Comparison of ENCODE assay signal across 8 mouse cellular contexts in the genomic region with DNA sequence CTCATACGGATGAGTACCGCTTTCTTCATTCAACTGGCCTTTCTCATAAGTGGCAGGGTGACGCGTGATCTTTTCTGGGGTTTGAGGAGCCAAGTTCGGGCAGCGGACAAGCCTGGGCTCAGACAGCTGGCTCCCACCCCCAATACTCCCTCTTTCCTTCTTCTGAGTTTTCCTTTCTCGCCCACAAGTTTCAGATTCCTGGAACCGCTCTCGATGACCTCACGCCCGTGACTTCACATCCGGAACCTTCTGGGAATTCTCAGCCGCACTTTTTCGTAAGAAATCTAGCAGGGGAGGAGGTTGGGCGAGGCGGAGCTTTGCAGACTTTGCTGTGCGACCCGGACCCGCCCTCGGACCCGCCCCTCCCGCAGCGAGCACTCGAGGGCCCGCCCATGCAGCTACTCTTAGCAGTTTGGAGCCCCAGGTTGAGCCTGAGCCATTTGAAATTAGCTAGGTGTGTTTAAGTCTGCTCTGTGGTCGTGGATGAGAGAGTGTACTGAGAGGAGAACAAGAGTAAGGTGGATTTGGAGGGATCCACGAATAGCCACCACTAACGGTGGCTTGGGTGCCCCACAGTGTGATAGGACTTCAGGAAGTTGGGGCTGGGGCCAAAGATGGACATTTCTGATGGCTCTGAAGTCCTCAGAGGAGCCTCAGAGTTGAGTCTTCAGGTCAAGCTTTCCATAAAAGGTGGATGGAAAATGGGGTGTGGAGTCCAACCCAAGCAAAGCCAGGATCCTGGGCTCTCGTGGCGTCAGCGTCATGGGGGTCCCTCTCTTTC. TPM values are rescaled to one million over a fixed set of nuclear protein-coding genes. Genes with fewer than 3 reads are reported as not detected.
DNase-seq lines count a peak whose midpoint lies in the region; ATAC-seq and TF ChIP-seq lines count a peak whose summit lies in the region.

No protein-coding gene starts in this region.

- H3K4me2 ChIP-seq in heart, embryonic 14.5 days (ENCODE audit: low read length), result peak overlapping the region; percentile 81
- peak overlapping the region; percentile 78 for H3K4me2 ChIP-seq in kidney, embryonic 16.5 days (replicated peaks; ENCODE audit: low read depth, low read length)
- H3K4me2 ChIP-seq in lung, embryonic 15.5 days, result peak overlapping the region; percentile 65

- H3K4me3 ChIP-seq in embryonic fibroblast, embryonic 13.5 days (ENCODE audit: insufficient read depth, low read length), result peak overlapping the region; percentile 20
- H3K4me3 ChIP-seq in heart, embryonic 14.5 days (ENCODE audit: control insufficient read depth in 1 of 2, insufficient read depth in 1 of 2, low read depth in 1 of 2, low read length in 2 of 2), result peak overlapping the region; percentile 47 to 55
- peak overlapping the region; percentile 48 for H3K4me3 ChIP-seq in kidney, embryonic 16.5 days (ENCODE audit: low read length)
- H3K4me3 ChIP-seq in lung, embryonic 15.5 days, result peak overlapping the region; percentile 44
- peak overlapping the region; percentile 44 for H3K4me3 ChIP-seq in olfactory bulb, adult 2 months (ENCODE audit: insufficient read depth, low read depth, low read length)
- H3K4me3 ChIP-seq in thymus, adult 2 months (ENCODE audit: control insufficient read depth, insufficient read depth, low read length), result peak overlapping the region; percentile 47

- peak; percentile 61 for TF ChIP-seq POLR2A in embryonic fibroblast, embryonic 13.5 days (IDR thresholded peaks at IDR 0.05; ENCODE audit: low read depth, low read length)
- TF ChIP-seq POLR2A in olfactory bulb, adult 2 months (IDR thresholded peaks at IDR 0.05; ENCODE audit: insufficient read depth, low read depth, low read length), result no peak
- no peak for TF ChIP-seq POLR2A in thymus, adult 2 months (IDR thresholded peaks at IDR 0.05; ENCODE audit: control insufficient read depth, extremely low read depth, insufficient read depth, low read length, poor library complexity)

- no peaks in the 10 kb centered on the region; the same call in 1 of the 2 replicates for H3K4me1 ChIP-seq in embryonic fibroblast, embryonic 13.5 days (ENCODE audit: control insufficient read depth, insufficient read depth, low read length)
- H3K4me1 ChIP-seq in heart, embryonic 14.5 days (ENCODE audit: control insufficient read depth in 2 of 2, insufficient read depth in 2 of 2, low read length in 2 of 2), result peaks cover 3 to 15% of the 10 kb centered on the region in 2 experiments
- peaks cover 10% of the 10 kb centered on the region; the same call in 1 of the 2 replicates for H3K4me1 ChIP-seq in kidney, embryonic 16.5 days (ENCODE audit: insufficient read depth, low read length)
- H3K4me1 ChIP-seq in lung, embryonic 15.5 days, result peaks cover 47% of the 10 kb centered on the region
- H3K4me1 ChIP-seq in olfactory bulb, adult 2 months (ENCODE audit: control insufficient read depth, insufficient read depth, low read length), result peaks cover 9% of the 10 kb centered on the region
- peaks cover 8% of the 10 kb centered on the region for H3K4me1 ChIP-seq in thymus, adult 2 months (replicated peaks; ENCODE audit: control insufficient read depth, insufficient read depth, low read length)

- no peak for TF ChIP-seq CTCF in embryonic fibroblast, embryonic 13.5 days (IDR thresholded peaks at IDR 0.05; ENCODE audit: borderline replicate concordance, insufficient read depth, low read length)
- TF ChIP-seq CTCF in olfactory bulb, adult 2 months (IDR thresholded peaks at IDR 0.05; ENCODE audit: insufficient read depth, low read depth, low read length), result no peak
- TF ChIP-seq CTCF in thymus, adult 2 months (IDR thresholded peaks at IDR 0.05; ENCODE audit: borderline replicate concordance, control insufficient read depth, extremely low read depth, insufficient read depth, low read length, poor library complexity), result no peak

- H3K27ac ChIP-seq in embryonic fibroblast, embryonic 13.5 days (ENCODE audit: insufficient read depth, low read length), result peak overlapping the region; percentile 80
- H3K27ac ChIP-seq in heart, embryonic 14.5 days (replicated peaks in 1 of 2; ENCODE audit: control insufficient read depth in 1 of 2, insufficient read depth in 1 of 2, low read depth in 2 of 2, low read length in 2 of 2), result peak overlapping the region; percentile 86 to 91
- H3K27ac ChIP-seq in kidney, embryonic 16.5 days (ENCODE audit: low read length), result peak overlapping the region; percentile 87
- H3K27ac ChIP-seq in lung, embryonic 15.5 days, result peak overlapping the region; percentile 90
- H3K27ac ChIP-seq in olfactory bulb, adult 2 months (ENCODE audit: insufficient read depth, low read depth, low read length), result no peak overlapping the region
- no peak overlapping the region for H3K27ac ChIP-seq in thymus, adult 2 months (ENCODE audit: control insufficient read depth, insufficient read depth, low read length)

- no peaks in the 10 kb centered on the region for H3K36me3 ChIP-seq in heart, embryonic 14.5 days (ENCODE audit: control insufficient read depth, insufficient read depth, low read length)
- H3K36me3 ChIP-seq in kidney, embryonic 16.5 days (ENCODE audit: insufficient read depth, low read length), result no peaks in the 10 kb centered on the region
- no peaks in the 10 kb centered on the region for H3K36me3 ChIP-seq in lung, embryonic 15.5 days
- H3K36me3 ChIP-seq in thymus, adult 2 months (ENCODE audit: control insufficient read depth, insufficient read depth, low read length), result no peaks in the 10 kb centered on the region

- H3K9ac ChIP-seq in heart, embryonic 14.5 days (ENCODE audit: low read length), result peak overlapping the region; percentile 76
- H3K9ac ChIP-seq in kidney, embryonic 16.5 days (replicated peaks; ENCODE audit: low read length), result peak overlapping the region; percentile 74
- H3K9ac ChIP-seq in lung, embryonic 15.5 days, result peak overlapping the region; percentile 45

- WGBS in heart, embryonic 14.5 days, result 8% methylated on average over 31 of the region's 31 CpGs
- 10% methylated on average over 31 of the region's 31 CpGs for WGBS in kidney, embryonic 16.5 days
- 8% methylated on average over 31 of the region's 31 CpGs for WGBS in lung, embryonic 15.5 days
- WGBS in olfactory bulb, adult 2 months, result 10% methylated on average over 31 of the region's 31 CpGs
- WGBS in thymus, adult 2 months, result 11% methylated on average over 31 of the region's 31 CpGs

- DNase-seq in A20 (ENCODE audit: low read depth, low spot score), result peak; percentile 84
- DNase-seq in adipocyte (ENCODE audit: low spot score), result peak; percentile 77
- peak; percentile 80 for DNase-seq in thymus, adult 2 months

- ATAC-seq in heart, embryonic 14.5 days (ENCODE audit: insufficient number of reproducible peaks, insufficient read depth, low FRiP score, low read depth), result peak; percentile 92
- peak; percentile 95 for ATAC-seq in kidney, embryonic 16.5 days (ENCODE audit: low FRiP score, low TSS enrichment)
- peak; percentile 93 for ATAC-seq in lung, embryonic 15.5 days (ENCODE audit: borderline replicate concordance, extremely low read depth, low FRiP score, low TSS enrichment)

- H3K27me3 ChIP-seq in heart, embryonic 14.5 days (ENCODE audit: control insufficient read depth, insufficient read depth, low read length), result no peaks in the 10 kb centered on the region
- H3K27me3 ChIP-seq in kidney, embryonic 16.5 days (ENCODE audit: insufficient read depth, low read length), result no peaks in the 10 kb centered on the region
- H3K27me3 ChIP-seq in lung, embryonic 15.5 days, result no peaks in the 10 kb centered on the region
- no peaks in the 10 kb centered on the region for H3K27me3 ChIP-seq in thymus, adult 2 months (ENCODE audit: control insufficient read depth, insufficient read depth, low read length)

- H3K9me3 ChIP-seq in heart, embryonic 14.5 days (ENCODE audit: control insufficient read depth, low read length), result no peaks in the 10 kb centered on the region
- H3K9me3 ChIP-seq in kidney, embryonic 16.5 days (ENCODE audit: low read length), result no peaks in the 10 kb centered on the region
- H3K9me3 ChIP-seq in lung, embryonic 15.5 days, result no peaks in the 10 kb centered on the region

RNA-seq across cellular contexts. Expression of a gene that starts 17.7 kb away (rescaled TPM):
- polyA plus RNA-seq in embryonic fibroblast, embryonic 13.5 days (2011; ENCODE audit: insufficient read length, low read depth, missing spikeins), result 17.7 and 20.1 TPM in 2 replicates
- 1.7 and 3.2 TPM in 2 replicates for polyA plus RNA-seq in heart, embryonic 14.5 days (2014; fragmentation: Nextera tagmentation; extraction: Ambion mirVana)
- polyA plus RNA-seq in kidney, embryonic 16.5 days (2015; fragmentation: Nextera tagmentation; extraction: Ambion mirVana), result 7.1 and 8.7 TPM in 2 replicates
- polyA plus RNA-seq in lung, embryonic 15.5 days (2015; fragmentation: Nextera tagmentation; extraction: Ambion mirVana), result 8.2 and 8.7 TPM in 2 replicates
- polyA plus RNA-seq in olfactory bulb, adult 2 months (2012; ENCODE audit: insufficient read depth, insufficient read length, low replicate concordance, missing spikeins), result not detected in 2 replicates
- polyA plus RNA-seq in thymus, adult 2 months (2012; rRNA removed), result 283 and 325 TPM in 2 replicates

RNA-seq across cellular contexts. Expression of a gene that starts 21.3 kb away (rescaled TPM):
- polyA plus RNA-seq in embryonic fibroblast, embryonic 13.5 days (2011; ENCODE audit: insufficient read length, low read depth, missing spikeins), result not detected in 2 replicates
- 57.1 and 59.9 TPM in 2 replicates for polyA plus RNA-seq in heart, embryonic 14.5 days (2014; fragmentation: Nextera tagmentation; extraction: Ambion mirVana)
- 0.22 and 0.23 TPM in 2 replicates for polyA plus RNA-seq in kidney, embryonic 16.5 days (2015; fragmentation: Nextera tagmentation; extraction: Ambion mirVana)
- polyA plus RNA-seq in lung, embryonic 15.5 days (2015; fragmentation: Nextera tagmentation; extraction: Ambion mirVana), result 0.96 and 1.3 TPM in 2 replicates
- not detected in 2 replicates for polyA plus RNA-seq in olfactory bulb, adult 2 months (2012; ENCODE audit: insufficient read depth, insufficient read length, low replicate concordance, missing spikeins)
- polyA plus RNA-seq in thymus, adult 2 months (2012; rRNA removed), result 0.24 and 2.3 TPM in 2 replicates

Comparison
In these comparisons a context has a peak if more than half of its experiments do, and no peak if none do; other contexts are left out.
1. H3K27ac ChIP-seq: peak in embryonic fibroblast, embryonic 13.5 days (single experiment), heart, embryonic 14.5 days (2 of 2), kidney, embryonic 16.5 days (single experiment) and lung, embryonic 15.5 days (single experiment); none in olfactory bulb, adult 2 months (single experiment) and thymus, adult 2 months (single experiment).
2. RNA of a gene that starts 21.3 kb away (polyA plus RNA-seq): 57.1 to 59.9 TPM in heart, embryonic 14.5 days; 0.24 to 2.3 TPM in thymus, adult 2 months, 0.96 to 1.3 TPM in lung, embryonic 15.5 days, 0.22 to 0.23 TPM in kidney, embryonic 16.5 days, not detected in embryonic fibroblast, embryonic 13.5 days and not detected in olfactory bulb, adult 2 months; every median in the first group is over 10 times any median in the second.
3. Peak in every context shown above with its lines, with median percentiles within 50 percentile points of each other: DNase-seq, H3K4me3 ChIP-seq, ATAC-seq, H3K4me2 ChIP-seq and H3K9ac ChIP-seq.